Mouse (Mus musculus) CH12.LX (cell line): ENCODE results near the gene Nmrk1. TPM values are rescaled to one million over a fixed set of nuclear protein-coding genes. Genes with fewer than 3 reads are reported as not detected.

Source experiments
- DNase-seq: peaks from one replicate; pipeline ENCODE4 v3.0.0-alpha.2; 2013; ENCODE audit errors: extremely low read depth
- H3K27ac ChIP-seq: 2 replicates; pipeline ENCODE4 v1.5.1; 2012; ENCODE audit warnings: low read depth, mild to moderate bottlenecking, control low read depth, moderate library complexity; ENCODE audit not compliant: insufficient read depth
- H3K27me3 ChIP-seq: replicated peaks from 2 replicates; pipeline ENCODE3; 2012; ENCODE audit warnings: inconsistent platforms
- H3K36me3 ChIP-seq, 2 experiments: replicated peaks in 1 of 2; 2 replicates each; pipeline versions ENCODE3 to v1.6.1; 2012; ENCODE audit warnings: inconsistent platforms in 1 of 2, low read length in 1 of 2, mild to moderate bottlenecking in 1 of 2, mixed read lengths in 1 of 2, moderate library complexity in 1 of 2; ENCODE audit not compliant: control insufficient read depth in 1 of 2, insufficient read depth in 1 of 2
- H3K4me1 ChIP-seq, 2 experiments: 2 replicates each; pipeline ENCODE4 v1.6.1; 2012; ENCODE audit warnings: inconsistent platforms in 1 of 2, moderate library complexity in 1 of 2; ENCODE audit not compliant: insufficient read depth in 2 of 2, control insufficient read depth in 1 of 2
- H3K4me2 ChIP-seq: 2 replicates; pipeline ENCODE4 v1.6.1; 2012; ENCODE audit warnings: low read depth, mild to moderate bottlenecking, control low read depth; ENCODE audit not compliant: poor library complexity, insufficient read depth, severe bottlenecking
- H3K4me3 ChIP-seq, 3 experiments: fragments of 150-350 bp in 1 of 3; sonication (generic) in 1 of 3; replicated peaks in 1 of 3; 2 replicates each; pipeline versions ENCODE3 to v1.5.1; 2011 to 2012; ENCODE audit warnings: low read depth in 2 of 3, low read length in 2 of 3, mild to moderate bottlenecking in 2 of 3, moderate library complexity in 2 of 3, control low read depth in 1 of 3, improper control_type of control experiment in 1 of 3, inconsistent platforms in 1 of 3, mixed read lengths in 1 of 3; ENCODE audit not compliant: poor library complexity in 1 of 3
- H3K79me2 ChIP-seq: replicated peaks from 2 replicates; pipeline ENCODE4 v1.6.1; 2012; ENCODE audit warnings: mild to moderate bottlenecking, moderate library complexity; ENCODE audit not compliant: control insufficient read depth, poor library complexity, insufficient read depth, severe bottlenecking; ENCODE audit errors: extremely low read depth
- H3K9ac ChIP-seq: 2 replicates; pipeline ENCODE4 v1.6.1; 2012; ENCODE audit warnings: low read depth, mild to moderate bottlenecking, control low read depth, moderate library complexity; ENCODE audit not compliant: insufficient read depth
- H3K9me3 ChIP-seq: replicated peaks from 2 replicates; pipeline ENCODE3; 2012; ENCODE audit warnings: low read length, inconsistent platforms, mixed read lengths
- BHLHE40 ChIP-seq: IDR thresholded peaks from 2 replicates; pipeline ENCODE4 v1.6.1; 2011; ENCODE audit warnings: mild to moderate bottlenecking, low read depth, low read length, improper control_type of control experiment
- CHD2 ChIP-seq: IDR thresholded peaks from 2 replicates; pipeline ENCODE4 v1.6.1; 2011; ENCODE audit warnings: low read length, improper control_type of control experiment
- E2F4 ChIP-seq: IDR thresholded peaks from 2 replicates; pipeline ENCODE4 v1.6.1; 2011; ENCODE audit warnings: low read depth, low read length, improper control_type of control experiment; ENCODE audit not compliant: insufficient replicate concordance
- ELF1 ChIP-seq: IDR thresholded peaks from 2 replicates; pipeline ENCODE4 v1.6.1; 2014; ENCODE audit warnings: low read depth, mild to moderate bottlenecking, inconsistent platforms, low read length, improper control_type of control experiment
- HCFC1 ChIP-seq: IDR thresholded peaks from 2 replicates; pipeline ENCODE4 v1.6.1; 2012; ENCODE audit warnings: low read depth, mild to moderate bottlenecking, inconsistent platforms, low read length, improper control_type of control experiment
- JUN ChIP-seq: IDR thresholded peaks from 2 replicates; pipeline ENCODE4 v1.6.1; 2011; ENCODE audit warnings: low read depth, mild to moderate bottlenecking, low read length, improper control_type of control experiment, moderate library complexity; ENCODE audit not compliant: insufficient read depth
- JUND ChIP-seq: conservative IDR thresholded peaks from 2 replicates; pipeline ENCODE4 v1.6.1; 2011; ENCODE audit warnings: low read depth, low read length, improper control_type of control experiment
- MAZ ChIP-seq: IDR thresholded peaks from 2 replicates; pipeline ENCODE4 v1.6.1; 2012; ENCODE audit warnings: low read depth, mild to moderate bottlenecking, inconsistent platforms, low read length, improper control_type of control experiment, moderate library complexity
- MEF2A ChIP-seq: IDR thresholded peaks from 2 replicates; pipeline ENCODE4 v1.6.1; 2014; ENCODE audit warnings: low read depth, mild to moderate bottlenecking, inconsistent platforms, low read length, improper control_type of control experiment, borderline replicate concordance
- NRF1 ChIP-seq: IDR thresholded peaks from 2 replicates; pipeline ENCODE4 v1.6.1; 2014; ENCODE audit warnings: low read depth, mild to moderate bottlenecking, inconsistent platforms, low read length, improper control_type of control experiment, moderate library complexity
- POLR2A ChIP-seq: IDR thresholded peaks from 2 replicates; pipeline ENCODE4 v1.6.1; 2011; ENCODE audit warnings: low read depth, mild to moderate bottlenecking, improper control_type of control experiment, low read length
- RCOR1 ChIP-seq: conservative IDR thresholded peaks from 2 replicates; pipeline ENCODE4 v1.6.1; 2012; ENCODE audit warnings: low read depth, mild to moderate bottlenecking, inconsistent platforms, low read length, improper control_type of control experiment
- TBP ChIP-seq: conservative IDR thresholded peaks from 2 replicates; pipeline ENCODE4 v1.6.1; 2011; ENCODE audit warnings: low read depth, low read length, improper control_type of control experiment
- TCF12 ChIP-seq: IDR thresholded peaks from 2 replicates; pipeline ENCODE4 v1.6.1; 2014; ENCODE audit warnings: low read depth, mild to moderate bottlenecking, inconsistent platforms, low read length, improper control_type of control experiment
- UBTF ChIP-seq: IDR thresholded peaks from 2 replicates; pipeline ENCODE4 v1.6.1; 2012; ENCODE audit warnings: low read depth, mild to moderate bottlenecking, inconsistent platforms, low read length, improper control_type of control experiment, moderate library complexity
- USF1 ChIP-seq: IDR thresholded peaks from 2 replicates; pipeline ENCODE4 v1.6.1; 2014; ENCODE audit warnings: low read depth, mild to moderate bottlenecking, inconsistent platforms, low read length, improper control_type of control experiment
- USF2 ChIP-seq: conservative IDR thresholded peaks from 2 replicates; pipeline ENCODE4 v1.6.1; 2011; ENCODE audit warnings: low read depth, low read length, improper control_type of control experiment
- ZC3H11A ChIP-seq: IDR thresholded peaks from 2 replicates; pipeline ENCODE4 v1.6.1; 2012; ENCODE audit warnings: low read depth, mild to moderate bottlenecking, inconsistent platforms, low read length, improper control_type of control experiment
- ZKSCAN1 ChIP-seq: IDR thresholded peaks from 2 replicates; pipeline ENCODE4 v1.6.1; 2012; ENCODE audit warnings: low read depth, inconsistent platforms, low read length, improper control_type of control experiment, borderline replicate concordance
- ZMIZ1 ChIP-seq: IDR thresholded peaks from 2 replicates; pipeline ENCODE4 v1.6.1; 2012; ENCODE audit warnings: low read depth, mild to moderate bottlenecking, inconsistent platforms, low read length, improper control_type of control experiment
- dilution Hi-C: fragments of 300-500 bp; cut with MboI; formaldehyde crosslinking; loops from 2 replicates; pipeline ENCODE4 v1.14.3; 2020; ENCODE audit warnings: low sequenced_read_pairs; ENCODE audit not compliant: extremely low pct_unique_long_range_greater_than_20kb, extremely low pct_ligation_motif_present
- in situ Hi-C: fragments of 300-500 bp; cut with MboI; formaldehyde crosslinking; loops from 3 replicates; pipeline ENCODE4 v1.14.3; 2019; ENCODE audit warnings: low sequenced_read_pairs, low pct_ligation_motif_present, low pct_unique_long_range_greater_than_20kb, mixed read lengths
- polyA plus RNA-seq: library from polyadenylated mRNA; unstranded; fragments of >175 nt; gene quantifications from 2 replicates; pipeline ENCODE4 v1.2.1, GENCODE M21; 2012; ENCODE audit warnings: low read depth; ENCODE audit not compliant: insufficient read length
- total RNA-seq, 2 experiments: library from RNA; depleted of rRNA; stranded (reverse); fragments of 300-350 nt in 1 of 2; fragments of >200 nt in 1 of 2; gene quantifications; 2 replicates each; pipeline ENCODE4 v1.2.3; 2012 to 2014

Gene Nmrk1
- total and polyA plus RNA-seq, 3 experiments: 9.7 to 10.1 (median 9.8) TPM

DNA sequence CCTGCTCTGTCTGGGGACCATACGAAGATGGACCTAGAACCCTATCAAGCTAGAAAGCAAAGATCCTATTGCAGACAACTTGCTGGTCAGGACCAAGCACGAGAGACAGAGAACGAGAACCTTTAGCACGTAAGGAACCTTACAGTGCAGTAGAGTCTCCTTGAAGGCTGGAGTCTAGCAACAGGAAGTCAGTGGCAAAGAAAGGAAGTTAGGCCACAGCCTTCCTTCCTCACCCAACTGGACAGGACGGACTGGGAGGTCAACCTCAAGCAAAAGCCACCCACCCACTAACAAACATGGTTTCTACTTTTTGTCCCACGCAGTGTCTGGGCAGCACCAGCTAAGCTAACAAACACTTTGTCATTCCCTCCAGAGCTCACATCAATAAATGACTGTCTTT is 48.9 kb upstream of the Nmrk1 start:
- Histone ChIP-seq H3K4me1 (peaks cover 17 to 43% of the 10 kb centered on the region in 2 experiments), H3K27me3 (no peaks in the 10 kb centered on the region), H3K79me2 (no peaks in the 10 kb centered on the region), H3K4me3 (no peak overlapping the region), H3K4me2 (no peak overlapping the region), H3K27ac (no peak overlapping the region), H3K36me3 (peaks cover 22 to 61% of the 10 kb centered on the region in 2 experiments), H3K9ac (no peak overlapping the region), H3K9me3 (no peaks in the 10 kb centered on the region)
- dilution Hi-C loops (no loop called here), in situ Hi-C loops (loop anchor here (25.0 kb wide), 1 partner anchor 254 kb away; no protein-coding TSS in a partner anchor)
- no peak for DNase-seq
- TF ChIP-seq MEF2A: no peak
- no peak for TF ChIP-seq USF1
- TF ChIP-seq MAZ: no peak
- no peak for TF ChIP-seq ZKSCAN1
- TF ChIP-seq RCOR1: no peak

DNA sequence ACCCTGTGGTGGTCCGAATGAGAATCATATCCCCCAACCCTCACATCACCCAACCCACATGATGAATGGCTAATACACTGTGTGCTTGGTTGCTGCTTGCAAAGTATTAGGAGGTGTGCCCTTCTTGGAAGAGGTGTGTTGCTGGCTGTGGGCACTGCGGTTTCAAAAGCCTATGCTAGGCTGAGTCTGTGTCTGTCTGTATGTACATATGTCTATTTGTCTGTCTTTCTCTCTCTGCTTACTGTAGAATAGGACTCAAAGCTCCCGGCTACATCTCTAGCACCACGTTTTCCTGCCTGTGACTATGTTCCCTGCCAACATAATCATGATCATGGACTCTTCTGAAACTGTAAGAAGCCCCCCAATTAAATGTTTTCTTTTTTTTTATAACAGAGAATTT is 48.0 kb upstream of the Nmrk1 start:
- Histone ChIP-seq H3K9ac (no peak overlapping the region), H3K4me3 (no peak overlapping the region), H3K4me1 (peaks cover 8 to 34% of the 10 kb centered on the region in 2 experiments; a peak in 3 of 4 replicates), H3K9me3 (no peaks in the 10 kb centered on the region), H3K36me3 (peaks cover 22 to 67% of the 10 kb centered on the region in 2 experiments), H3K27me3 (no peaks in the 10 kb centered on the region), H3K4me2 (no peak overlapping the region), H3K27ac (no peak overlapping the region), H3K79me2 (no peaks in the 10 kb centered on the region)
- dilution Hi-C loops (no loop called here), in situ Hi-C loops (loop anchor here (25.0 kb wide), 1 partner anchor 254 kb away; no protein-coding TSS in a partner anchor)
- TF ChIP-seq TCF12 (no peak), JUN (no peak), USF1 (no peak), E2F4 (no peak), HCFC1 (no peak), POLR2A (no peak), ZMIZ1 (no peak), UBTF (no peak), CHD2 (no peak), ZC3H11A (no peak), JUND (no peak), ELF1 (no peak), USF2 (no peak), ZKSCAN1 (no peak), BHLHE40 (no peak), NRF1 (no peak), TBP (no peak)
- DNase-seq: no peak
